Mouse (Mus musculus) kidney, adult 18-20 months (tissue): Measurements from ENCODE around the gene Olfr137.

Experiments used
- DNase-seq: peaks from one replicate; pipeline ENCODE4 v3.0.0; 2021

Gene Olfr137

DNA sequence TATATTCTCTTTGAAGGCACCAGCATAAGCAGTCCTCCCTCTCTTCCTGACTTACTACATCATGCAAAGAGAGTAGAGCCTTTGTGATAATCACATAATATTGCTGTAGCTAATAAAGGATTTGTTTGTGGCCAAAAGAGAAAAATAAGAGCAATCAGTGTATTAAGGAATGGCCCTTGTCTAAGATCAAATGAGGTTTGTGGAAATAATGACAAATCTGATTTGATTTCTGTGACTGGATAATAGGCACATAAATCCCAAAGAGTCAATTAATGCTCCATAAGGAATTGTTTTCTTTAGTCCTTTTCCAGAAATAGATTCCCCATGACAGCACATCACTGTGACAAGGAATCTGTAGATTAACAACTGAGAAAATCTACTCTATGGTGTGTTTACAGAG lies at the start of gene Olfr137:
TSS of gene Olfr137 (minus strand) at position 101 of the 400 bp plus-strand sequence.
- no peak for DNase-seq

- no peak for DNase-seq
Measured at GRCm38 (mm10) chr17:38329531-38329930, 22.2 kb upstream of the Olfr137 start, which contains the start of gene Olfr136. Gene Olfr136 (plus strand): TSS chr17:38329831.

DNA sequence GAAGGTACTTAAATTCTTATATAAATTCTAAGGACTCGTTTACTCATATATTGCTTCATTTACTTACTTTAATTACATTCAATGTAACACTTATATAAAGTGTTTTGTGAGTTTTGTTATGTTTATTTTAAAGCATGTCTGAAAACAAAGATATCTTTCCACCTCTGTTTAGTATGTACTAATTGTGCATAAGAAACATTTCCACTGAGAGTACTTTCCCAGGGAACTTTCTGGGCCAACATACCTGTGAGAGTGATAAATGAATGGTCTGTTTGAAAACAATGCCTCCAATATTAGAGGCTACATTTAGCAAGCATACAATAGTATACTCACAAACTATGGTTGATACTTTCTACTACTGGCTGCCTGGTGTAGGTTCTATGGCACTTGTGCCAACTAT lies 46.6 kb downstream of the Olfr137 start, which contains the start of gene Olfr138:
TSS of gene Olfr138 (plus strand) at position 301 of the 400 bp plus-strand sequence.
- no peak for DNase-seq
